Mouse (Mus musculus) lung, postnatal 0 days (tissue): ENCODE measurements at regions not wholly inside any gene's neighbourhood (a gene's known extent, or its start where the extent isn't known, plus 50 kb on each side); places are given as distances from the start of the nearest gene placed in this dataset.

Experiments
- CTCF ChIP-seq: IDR thresholded peaks from 2 replicates; pipeline ENCODE4 v1.5.1; 2016; ENCODE audit warnings: antibody characterized with exemption, mild to moderate bottlenecking
- EP300 ChIP-seq: IDR thresholded peaks from 2 replicates; pipeline ENCODE4 v1.6.1; 2016; ENCODE audit warnings: antibody characterized with exemption, mild to moderate bottlenecking, control low read depth

DNA sequence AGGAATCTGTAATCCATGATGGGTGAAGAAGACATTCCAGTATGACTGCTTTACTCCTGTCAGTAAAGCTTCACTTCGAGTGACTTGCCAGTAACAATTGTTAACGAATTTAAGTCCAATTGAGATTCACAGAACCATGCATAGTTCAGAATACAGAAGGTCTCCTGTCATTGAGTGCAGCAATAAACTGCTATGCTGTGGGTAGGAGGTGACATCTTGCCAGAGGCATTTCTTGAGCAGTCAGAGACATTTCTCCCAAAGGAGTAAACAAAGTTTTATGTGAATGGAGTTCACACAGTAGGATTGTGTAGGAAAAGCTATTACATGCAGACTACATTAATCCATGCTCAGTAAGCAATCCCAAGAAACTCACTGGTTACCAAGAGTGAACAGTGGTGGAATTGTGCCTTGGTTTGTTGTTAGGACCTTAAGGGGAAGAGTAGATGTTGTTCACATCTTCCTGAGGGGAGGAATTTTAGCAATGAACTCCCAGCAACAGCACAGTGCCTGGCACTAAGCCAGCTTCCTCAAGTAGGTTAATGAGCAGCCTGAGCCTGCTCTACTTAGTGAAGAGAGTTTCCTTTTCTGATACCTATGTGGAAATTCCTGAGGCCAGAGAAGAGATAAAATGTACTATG, 149.1 kb upstream of the Syndig1 start:
- TF ChIP-seq CTCF (no peak), EP300 (no peak)
